Mouse (Mus musculus): ENCODE data around the gene Fam129a. TPM values are rescaled to one million over a fixed set of nuclear protein-coding genes. Genes with fewer than 3 reads are reported as not detected.
A peak's percentile ranks its signal among the peaks of the same experiment; 100 is the strongest.

Gene Fam129a
- polyA plus RNA-seq, 1 experiment from 2014 or later = 0.70 TPM

DNA sequence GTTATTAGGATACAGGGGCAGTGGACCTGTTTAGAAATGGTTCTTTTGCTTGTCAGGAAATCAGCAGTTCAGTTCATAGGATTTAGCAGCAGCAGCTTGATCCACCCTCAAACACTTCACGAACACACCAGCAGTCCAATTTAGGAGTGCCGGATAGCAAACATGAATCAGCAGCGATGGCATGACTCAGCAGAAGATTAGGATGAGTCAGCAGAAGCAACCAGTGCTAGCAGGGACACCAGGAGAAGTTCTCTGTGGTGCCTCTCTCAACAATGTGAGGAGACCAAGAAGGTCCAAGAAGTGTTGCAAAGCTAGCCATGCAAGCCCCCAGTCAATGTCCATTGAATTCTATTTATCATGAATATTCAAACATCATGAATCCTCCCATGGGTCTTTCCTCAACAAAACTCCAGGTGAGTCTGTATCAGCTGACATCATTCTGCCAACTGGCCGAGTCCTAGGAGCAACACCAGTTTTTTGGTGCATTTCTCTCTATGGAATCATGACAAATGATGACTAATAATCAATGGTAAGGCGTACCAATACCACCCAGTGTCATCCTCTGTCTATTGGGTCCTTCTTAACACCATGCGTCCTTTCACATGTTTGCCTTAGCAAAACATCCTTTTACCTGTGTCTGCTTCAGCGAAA, 45.7 kb downstream of the Fam129a start:
- H3K27me3 ChIP-seq (ENCODE audit: control insufficient read depth, insufficient read depth, low read depth, low read length) = no peaks in the 10 kb centered on the region
- no peak overlapping the region for H3K4me2 ChIP-seq (ENCODE audit: low read length)
- no peaks in the 10 kb centered on the region for H3K4me1 ChIP-seq (ENCODE audit: control insufficient read depth, insufficient read depth, low read length)
- no peaks in the 10 kb centered on the region for H3K36me3 ChIP-seq (ENCODE audit: control insufficient read depth, insufficient read depth, low read length)
- 91% methylated on average over 7 of the region's 7 CpGs for WGBS
- ATAC-seq = no peak
- no peak overlapping the region for H3K27ac ChIP-seq (ENCODE audit: low read length)
- H3K9ac ChIP-seq (ENCODE audit: low read depth, low read length) = no peak overlapping the region
- H3K4me3 ChIP-seq (ENCODE audit: low read depth, low read length) = no peak overlapping the region
- H3K9me3 ChIP-seq (replicated peaks; ENCODE audit: control insufficient read depth, low read length, poor library complexity, severe bottlenecking) = no peaks in the 10 kb centered on the region

DNA sequence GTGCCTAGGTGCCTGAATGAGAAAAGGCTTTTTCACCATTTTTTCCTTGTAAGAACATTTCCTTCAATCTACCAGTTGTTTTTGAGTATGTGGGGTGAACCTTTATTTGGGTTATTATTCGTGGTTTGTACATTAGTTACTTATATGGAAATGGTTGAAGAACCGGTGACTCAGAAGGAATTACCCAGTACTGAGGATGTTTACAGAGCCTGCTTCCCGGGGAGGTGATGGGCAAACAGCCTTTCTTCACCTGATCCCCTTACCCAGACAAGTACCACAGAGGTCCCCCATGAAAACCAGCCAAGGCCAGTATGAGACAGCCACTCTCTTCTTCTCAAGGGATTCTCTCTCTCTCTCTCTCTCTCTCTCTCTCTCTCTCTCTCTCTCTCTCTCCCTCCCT, 47.3 kb downstream of the Fam129a start:
- Histone ChIP-seq H3K4me1 (ENCODE audit: control insufficient read depth, insufficient read depth, low read length) (no peaks in the 10 kb centered on the region; the same call in 1 of the 2 replicates), H3K27me3 (ENCODE audit: control insufficient read depth, insufficient read depth, low read depth, low read length) (no peaks in the 10 kb centered on the region), H3K9me3 (replicated peaks; ENCODE audit: control insufficient read depth, low read length, poor library complexity, severe bottlenecking) (no peaks in the 10 kb centered on the region), H3K36me3 (ENCODE audit: control insufficient read depth, insufficient read depth, low read length) (no peaks in the 10 kb centered on the region), H3K4me3 (ENCODE audit: low read depth, low read length) (no peak overlapping the region), H3K4me2 (ENCODE audit: low read length) (no peak overlapping the region), H3K9ac (ENCODE audit: low read depth, low read length) (no peak overlapping the region), H3K27ac (ENCODE audit: low read length) (no peak overlapping the region)
- ATAC-seq = no peak
- 84% methylated on average over 3 of the region's 3 CpGs for WGBS

DNA sequence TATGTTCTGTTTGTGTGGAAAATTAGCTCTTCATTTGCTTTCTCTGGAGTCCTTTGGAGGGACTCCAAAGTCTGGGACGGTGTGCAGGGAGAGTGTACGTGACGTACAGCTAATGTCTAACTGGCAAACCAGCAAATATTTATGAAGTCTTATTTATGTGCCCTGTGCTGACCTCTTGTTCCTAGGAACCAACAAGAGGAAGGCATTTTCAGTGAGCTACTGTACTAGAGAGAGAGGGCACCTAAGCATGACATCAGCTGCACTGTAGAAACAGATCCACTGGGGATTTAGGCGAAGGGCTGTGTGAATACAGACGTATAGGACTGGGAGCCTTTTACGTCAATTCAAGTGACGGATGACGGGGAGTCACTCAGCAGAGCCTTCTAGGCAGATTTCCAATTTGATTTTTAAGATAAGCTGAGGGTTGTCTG, 48.3 kb downstream of the Fam129a start:
- Histone ChIP-seq H3K27me3 (ENCODE audit: control insufficient read depth, insufficient read depth, low read depth, low read length) (no peaks in the 10 kb centered on the region), H3K4me2 (ENCODE audit: low read length) (no peak overlapping the region), H3K27ac (ENCODE audit: low read length) (no peak overlapping the region), H3K36me3 (ENCODE audit: control insufficient read depth, insufficient read depth, low read length) (no peaks in the 10 kb centered on the region), H3K9me3 (replicated peaks; ENCODE audit: control insufficient read depth, low read length, poor library complexity, severe bottlenecking) (no peaks in the 10 kb centered on the region), H3K4me3 (ENCODE audit: low read depth, low read length) (no peak overlapping the region), H3K9ac (ENCODE audit: low read depth, low read length) (no peak overlapping the region), H3K4me1 (ENCODE audit: control insufficient read depth, insufficient read depth, low read length) (no peaks in the 10 kb centered on the region; the same call in 1 of the 2 replicates)
- 74% methylated on average over 8 of the region's 8 CpGs for WGBS
- ATAC-seq = no peak

DNA sequence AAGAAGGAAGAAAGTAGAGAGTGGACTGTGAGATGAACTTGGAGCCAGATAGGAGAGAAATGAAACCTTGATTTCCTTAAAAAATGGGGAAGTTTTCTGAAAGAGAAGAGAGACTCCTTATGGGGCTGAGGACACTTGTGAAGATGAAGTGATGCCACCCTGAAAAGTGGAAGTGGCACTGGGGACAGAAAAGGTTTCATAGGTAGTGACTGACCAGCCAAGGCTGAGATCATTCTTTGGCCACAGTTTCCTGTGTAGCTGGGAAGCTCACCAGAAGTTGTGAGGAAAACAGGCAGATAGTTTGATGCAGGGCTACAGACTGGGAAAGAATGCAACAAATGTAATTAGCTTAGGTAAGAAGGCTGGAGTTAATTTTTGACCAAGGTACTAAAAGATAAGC, 49.7 kb downstream of the Fam129a start:
- Histone ChIP-seq H3K36me3 (ENCODE audit: control insufficient read depth, insufficient read depth, low read length) (no peaks in the 10 kb centered on the region), H3K4me3 (ENCODE audit: low read depth, low read length) (no peak overlapping the region), H3K4me2 (ENCODE audit: low read length) (no peak overlapping the region), H3K27me3 (ENCODE audit: control insufficient read depth, insufficient read depth, low read depth, low read length) (no peaks in the 10 kb centered on the region), H3K9ac (ENCODE audit: low read depth, low read length) (no peak overlapping the region), H3K27ac (ENCODE audit: low read length) (no peak overlapping the region), H3K4me1 (ENCODE audit: control insufficient read depth, insufficient read depth, low read length) (no peaks in the 10 kb centered on the region; the same call in 1 of the 2 replicates), H3K9me3 (replicated peaks; ENCODE audit: control insufficient read depth, low read length, poor library complexity, severe bottlenecking) (no peaks in the 10 kb centered on the region)
- ATAC-seq = no peak

DNA sequence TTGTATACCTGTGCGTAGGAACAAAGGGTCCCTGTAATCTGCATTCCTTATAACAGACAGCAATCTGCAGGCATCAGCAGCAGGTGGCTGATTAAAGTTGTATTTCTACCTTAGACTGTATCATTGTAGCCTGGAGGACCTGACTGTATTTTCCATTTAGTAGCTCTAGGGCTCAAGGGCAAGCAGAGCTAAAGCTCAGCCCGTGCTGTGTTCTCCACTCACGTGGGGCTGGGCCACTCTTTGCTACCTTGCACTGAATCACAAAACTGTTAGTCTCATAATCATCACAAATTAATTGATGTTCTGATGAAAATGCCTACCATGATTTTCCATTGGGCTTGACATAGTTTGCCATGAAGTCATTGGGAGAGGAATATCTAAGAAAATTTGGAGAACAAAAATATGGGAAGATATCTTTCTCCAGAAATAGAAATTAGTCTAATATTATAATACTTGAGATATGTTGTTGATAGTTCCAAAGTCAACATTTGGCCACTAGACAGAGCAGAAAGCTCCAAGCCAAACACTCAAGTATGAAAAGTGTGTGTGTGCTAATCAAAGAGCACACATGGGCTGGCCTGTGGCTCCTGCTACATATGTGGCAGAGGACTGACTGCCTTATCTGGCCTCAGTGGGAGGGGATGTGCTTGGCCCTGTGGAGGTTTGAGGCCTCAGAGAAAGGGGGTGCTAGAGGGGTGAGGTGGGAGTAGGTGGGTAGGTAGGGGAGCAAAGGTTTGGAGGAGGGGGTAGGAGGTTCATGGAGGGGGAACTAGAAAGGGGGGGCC, 53.6 kb downstream of the Fam129a start:
- Histone ChIP-seq H3K4me1 (ENCODE audit: control insufficient read depth, insufficient read depth, low read length) (peaks cover 9% of the 10 kb centered on the region), H3K4me3 (ENCODE audit: low read depth, low read length) (no peak overlapping the region), H3K36me3 (ENCODE audit: control insufficient read depth, insufficient read depth, low read length) (no peaks in the 10 kb centered on the region), H3K9ac (ENCODE audit: low read depth, low read length) (no peak overlapping the region), H3K27me3 (ENCODE audit: control insufficient read depth, insufficient read depth, low read depth, low read length) (no peaks in the 10 kb centered on the region; the same call in 1 of the 2 replicates), H3K9me3 (replicated peaks; ENCODE audit: control insufficient read depth, low read length, poor library complexity, severe bottlenecking) (no peaks in the 10 kb centered on the region), H3K4me2 (ENCODE audit: low read length) (no peak overlapping the region), H3K27ac (ENCODE audit: low read length) (no peak overlapping the region)
- WGBS = 76% methylated on average over 3 of the region's 3 CpGs
- ATAC-seq = no peak

DNA sequence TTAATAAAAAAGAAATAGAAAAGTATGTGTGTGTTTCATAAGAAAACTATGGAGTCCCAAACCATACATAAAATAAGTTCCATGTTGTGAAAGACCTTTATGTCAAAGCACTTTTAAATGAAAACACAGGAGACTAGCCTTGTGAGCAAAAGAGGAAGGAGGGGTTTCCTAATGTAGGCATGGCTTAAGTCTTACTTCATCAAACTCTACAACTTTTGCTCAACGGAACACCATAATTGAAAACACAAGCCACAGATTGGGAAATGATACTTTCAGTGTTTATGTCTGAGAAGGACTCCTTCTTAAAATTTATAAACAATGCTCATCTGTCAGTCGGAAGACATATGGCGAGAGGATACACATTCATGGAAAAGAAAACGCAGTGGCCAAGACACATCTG, 54.3 kb downstream of the Fam129a start:
- H3K9ac ChIP-seq (ENCODE audit: low read depth, low read length) = no peak overlapping the region
- H3K27me3 ChIP-seq (ENCODE audit: control insufficient read depth, insufficient read depth, low read depth, low read length) = no peaks in the 10 kb centered on the region; the same call in 1 of the 2 replicates
- 89% methylated on average over 4 of the region's 4 CpGs for whole genome bisulfite sequencing

DNA sequence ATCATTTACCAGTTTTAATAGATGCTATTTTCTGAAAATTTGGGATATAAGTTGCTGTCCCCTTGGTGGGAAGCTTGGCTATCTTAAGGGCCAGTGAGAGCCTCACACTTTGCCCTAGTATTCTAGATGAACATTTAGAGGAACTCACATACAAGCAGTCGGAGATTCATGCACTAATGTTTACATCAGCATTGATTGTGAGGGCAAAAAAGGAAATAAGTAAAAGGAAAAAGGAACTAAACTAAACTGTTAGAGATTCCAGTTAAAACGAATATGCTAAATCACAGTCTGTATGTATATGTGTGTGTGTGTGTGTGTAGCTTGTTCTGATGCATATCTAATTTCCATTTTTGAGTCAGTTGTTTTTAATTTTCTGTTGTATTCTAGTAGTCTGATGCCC, 54.7 kb downstream of the Fam129a start:
- Histone ChIP-seq H3K9ac (ENCODE audit: low read depth, low read length) (no peak overlapping the region), H3K27ac (ENCODE audit: low read length) (no peak overlapping the region), H3K4me1 (ENCODE audit: control insufficient read depth, insufficient read depth, low read length) (peaks cover 12% of the 10 kb centered on the region), H3K4me2 (ENCODE audit: low read length) (no peak overlapping the region), H3K27me3 (ENCODE audit: control insufficient read depth, insufficient read depth, low read depth, low read length) (no peaks in the 10 kb centered on the region; the same call in 1 of the 2 replicates), H3K36me3 (ENCODE audit: control insufficient read depth, insufficient read depth, low read length) (no peaks in the 10 kb centered on the region), H3K9me3 (replicated peaks; ENCODE audit: control insufficient read depth, low read length, poor library complexity, severe bottlenecking) (no peaks in the 10 kb centered on the region), H3K4me3 (ENCODE audit: low read depth, low read length) (no peak overlapping the region)
- ATAC-seq = no peak
- WGBS = 83% methylated on average over 2 of the region's 2 CpGs

More for the DNA sequence above, 54.3 kb downstream of the Fam129a start:
- Histone ChIP-seq H3K4me2 (ENCODE audit: low read length) (no peak overlapping the region), H3K27ac (ENCODE audit: low read length) (no peak overlapping the region), H3K36me3 (ENCODE audit: control insufficient read depth, insufficient read depth, low read length) (no peaks in the 10 kb centered on the region), H3K9me3 (replicated peaks; ENCODE audit: control insufficient read depth, low read length, poor library complexity, severe bottlenecking) (no peaks in the 10 kb centered on the region), H3K4me1 (ENCODE audit: control insufficient read depth, insufficient read depth, low read length) (peaks cover 12% of the 10 kb centered on the region), H3K4me3 (ENCODE audit: low read depth, low read length) (no peak overlapping the region)
- ATAC-seq = no peak

DNA sequence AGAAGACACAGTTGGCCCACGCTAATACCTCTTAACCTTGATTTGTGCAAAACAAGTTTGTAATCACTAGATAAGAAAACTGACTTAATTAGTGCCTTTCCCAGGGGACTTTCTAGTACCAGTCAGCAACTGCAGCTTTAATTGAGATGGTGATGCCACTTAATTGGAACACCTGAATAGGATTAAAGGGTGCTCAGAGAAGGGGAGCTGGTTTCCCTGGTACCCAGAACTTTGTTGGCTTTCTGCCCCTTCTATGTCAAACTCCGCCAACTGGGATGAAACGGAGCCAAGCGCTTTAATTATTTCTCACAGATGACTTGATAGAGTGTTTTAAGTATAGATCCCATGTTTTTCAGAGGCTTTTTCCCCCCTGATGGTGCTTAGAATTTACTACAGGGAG, 55.6 kb downstream of the Fam129a start:
- no peaks in the 10 kb centered on the region; the same call in 1 of the 2 replicates for H3K27me3 ChIP-seq (ENCODE audit: control insufficient read depth, insufficient read depth, low read depth, low read length)
- WGBS = 53% methylated on average over 4 of the region's 4 CpGs
- H3K9ac ChIP-seq (ENCODE audit: low read depth, low read length) = no peak overlapping the region
- H3K27ac ChIP-seq (ENCODE audit: low read length) = no peak overlapping the region
- H3K9me3 ChIP-seq (replicated peaks; ENCODE audit: control insufficient read depth, low read length, poor library complexity, severe bottlenecking) = no peaks in the 10 kb centered on the region
- H3K4me3 ChIP-seq (ENCODE audit: low read depth, low read length) = no peak overlapping the region
- peaks cover 12% of the 10 kb centered on the region for H3K4me1 ChIP-seq (ENCODE audit: control insufficient read depth, insufficient read depth, low read length)
- 0 out of 2 replicates have a peak, but pooled peaks have one; percentile 22 for ATAC-seq
- no peaks in the 10 kb centered on the region for H3K36me3 ChIP-seq (ENCODE audit: control insufficient read depth, insufficient read depth, low read length)
- H3K4me2 ChIP-seq (ENCODE audit: low read length) = no peak overlapping the region

DNA sequence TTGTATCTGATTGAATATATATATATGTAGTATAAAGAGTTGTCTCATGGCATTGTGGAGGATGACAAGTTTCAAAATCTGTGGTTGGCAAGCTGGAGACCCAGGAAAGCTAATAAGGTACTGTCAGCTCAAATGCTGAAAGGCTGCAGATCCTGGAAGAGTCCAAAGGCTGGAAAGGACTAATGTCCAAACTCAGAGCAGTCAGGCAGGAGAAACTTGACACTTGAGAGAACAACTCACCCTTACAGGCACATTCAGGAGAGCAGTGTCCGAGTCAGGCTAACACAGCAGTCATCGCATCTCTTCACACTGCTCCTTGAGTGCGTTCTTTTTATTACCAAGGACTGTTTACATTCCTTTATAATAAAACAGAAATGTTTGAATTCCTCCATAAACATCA, 56.2 kb downstream of the Fam129a start:
- Histone ChIP-seq H3K9ac (ENCODE audit: low read depth, low read length) (no peak overlapping the region), H3K4me2 (ENCODE audit: low read length) (no peak overlapping the region), H3K9me3 (replicated peaks; ENCODE audit: control insufficient read depth, low read length, poor library complexity, severe bottlenecking) (no peaks in the 10 kb centered on the region), H3K36me3 (ENCODE audit: control insufficient read depth, insufficient read depth, low read length) (no peaks in the 10 kb centered on the region), H3K27ac (ENCODE audit: low read length) (no peak overlapping the region), H3K4me3 (ENCODE audit: low read depth, low read length) (no peak overlapping the region), H3K4me1 (ENCODE audit: control insufficient read depth, insufficient read depth, low read length) (peaks cover 12% of the 10 kb centered on the region), H3K27me3 (ENCODE audit: control insufficient read depth, insufficient read depth, low read depth, low read length) (no peaks in the 10 kb centered on the region; the same call in 1 of the 2 replicates)
- WGBS = 68% methylated on average over 3 of the region's 3 CpGs
- no peak for ATAC-seq

Data from midbrain, embryonic 16.5 days (tissue).